Mouse (Mus musculus) limb, embryonic 14.5 days (tissue): ENCODE results near the gene Zfp53. TPM values are rescaled to one million over a fixed set of nuclear protein-coding genes. Genes with fewer than 3 reads are reported as not detected.
A peak's percentile ranks its signal among the peaks of the same experiment; 100 is the strongest.

Experiments used
- ATAC-seq: fragments of 200-750 bp; cut with Nextera tagmentation; 2 replicates; pipeline ENCODE4 v1.8.0; 2017; ENCODE audit warnings: low read depth, moderate number of reproducible peaks, moderate TSS enrichment; ENCODE audit not compliant: low FRiP score
- DNase-seq: peaks from one replicate; pipeline ENCODE4 v3.0.0-alpha.2; 2015; ENCODE audit warnings: low spot score
- H3K27ac ChIP-seq: fragments of 300-500 bp; sonication (generic); replicated peaks from 2 replicates; pipeline ENCODE4 v1.5.1; 2014; ENCODE audit warnings: low read depth, mild to moderate bottlenecking, low read length, moderate library complexity, mixed read lengths
- H3K27me3 ChIP-seq: fragments of 300-500 bp; sonication (generic); 2 replicates; pipeline ENCODE4 v1.6.1; 2014; ENCODE audit warnings: low read length, mixed read lengths; ENCODE audit not compliant: control insufficient read depth, insufficient read depth
- H3K36me3 ChIP-seq: fragments of 300-500 bp; sonication (generic); 2 replicates; pipeline ENCODE4 v1.6.1; 2014; ENCODE audit warnings: mild to moderate bottlenecking, low read length, moderate library complexity, mixed read lengths; ENCODE audit not compliant: control insufficient read depth, insufficient read depth
- H3K4me1 ChIP-seq: fragments of 300-500 bp; sonication (generic); 2 replicates; pipeline ENCODE4 v1.6.1; 2014; ENCODE audit warnings: antibody characterized with exemption, low read length, mixed read lengths; ENCODE audit not compliant: control insufficient read depth, insufficient read depth
- H3K4me2 ChIP-seq: fragments of 300-500 bp; sonication (generic); replicated peaks from 2 replicates; pipeline ENCODE4 v1.6.1; 2014; ENCODE audit warnings: low read depth, mild to moderate bottlenecking, low read length, moderate library complexity; ENCODE audit not compliant: severe bottlenecking
- H3K4me3 ChIP-seq: fragments of 300-500 bp; sonication (generic); replicated peaks from 2 replicates; pipeline ENCODE4 v1.5.1; 2014; ENCODE audit warnings: low read length
- H3K9ac ChIP-seq: fragments of 300-500 bp; sonication (generic); 2 replicates; pipeline ENCODE4 v1.6.1; 2014; ENCODE audit warnings: mild to moderate bottlenecking, low read depth, low read length, moderate library complexity; ENCODE audit not compliant: severe bottlenecking
- H3K9me3 ChIP-seq: fragments of 300-500 bp; sonication (generic); 2 replicates; pipeline ENCODE4 v1.6.1; 2016; ENCODE audit warnings: low read length; ENCODE audit not compliant: control insufficient read depth
- POLR2A ChIP-seq: fragments of 200-500 bp; IDR thresholded peaks from 2 replicates; pipeline ENCODE4 v1.8.0; 2012; ENCODE audit warnings: inconsistent platforms, mild to moderate bottlenecking, moderate library complexity, borderline replicate concordance; ENCODE audit not compliant: insufficient read depth, insufficient read length; ENCODE audit errors: extremely low read depth
- whole genome bisulfite sequencing: fragments of 180-500 bp; shearing (Covaris S2); extraction: QIAGEN DNeasy Blood & Tissue Kit; methylation state at CpG from one replicate; pipeline ENCODE4 v1.1.7; 2014; 5-methylcytosine and 5-hydroxymethylcytosine counted together
- polyA plus RNA-seq, 2 experiments: library from polyadenylated mRNA; depleted of rRNA in 1 of 2; stranded (reverse) in 1 of 2; unstranded in 1 of 2; fragments of >200 nt; fragmentation: Nextera tagmentation in 1 of 2; extraction: Ambion mirVana in 1 of 2; gene quantifications; 2 replicates each; pipeline versions ENCODE4 v1.2.1 to v1.2.3; 2012 to 2014

Zfp53 gene
- polyA plus RNA-seq, 2 experiments: 5.3 to 10.3 TPM

DNA sequence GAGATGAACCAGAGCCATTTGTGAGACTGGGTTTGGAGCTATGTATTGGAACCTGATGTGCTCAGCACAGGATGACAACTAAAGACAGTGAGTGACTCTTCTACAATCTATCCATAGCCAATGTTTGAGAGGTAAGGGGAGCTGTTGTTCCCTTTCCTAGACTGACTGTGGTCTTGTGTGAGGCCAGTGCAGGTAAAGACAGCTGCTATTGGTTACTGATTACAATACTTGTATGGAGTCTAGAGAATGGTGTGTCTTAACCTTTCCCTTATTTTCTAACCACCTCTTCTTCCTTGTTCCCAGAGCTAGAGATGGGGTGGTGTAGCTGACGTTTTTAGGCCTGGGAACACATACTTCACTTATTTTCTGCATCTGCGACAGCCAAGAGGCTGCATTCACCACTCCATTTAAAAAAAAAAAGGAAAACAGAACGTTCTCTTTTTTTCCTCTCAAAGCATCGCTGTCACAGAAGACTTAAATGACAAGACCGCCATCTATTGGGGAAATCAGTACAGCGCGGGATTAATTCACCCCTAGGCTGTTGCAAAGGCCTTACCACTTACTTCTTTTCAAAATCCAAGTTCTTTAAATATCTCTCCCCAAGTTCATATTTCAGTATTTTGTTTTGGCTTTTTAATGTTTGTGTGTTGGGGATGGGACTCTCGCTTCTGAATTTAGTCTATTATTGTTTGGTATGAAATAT is 26.8 kb downstream of the Zfp53 start:
- H3K27me3 ChIP-seq: no peaks in the 10 kb centered on the region

DNA sequence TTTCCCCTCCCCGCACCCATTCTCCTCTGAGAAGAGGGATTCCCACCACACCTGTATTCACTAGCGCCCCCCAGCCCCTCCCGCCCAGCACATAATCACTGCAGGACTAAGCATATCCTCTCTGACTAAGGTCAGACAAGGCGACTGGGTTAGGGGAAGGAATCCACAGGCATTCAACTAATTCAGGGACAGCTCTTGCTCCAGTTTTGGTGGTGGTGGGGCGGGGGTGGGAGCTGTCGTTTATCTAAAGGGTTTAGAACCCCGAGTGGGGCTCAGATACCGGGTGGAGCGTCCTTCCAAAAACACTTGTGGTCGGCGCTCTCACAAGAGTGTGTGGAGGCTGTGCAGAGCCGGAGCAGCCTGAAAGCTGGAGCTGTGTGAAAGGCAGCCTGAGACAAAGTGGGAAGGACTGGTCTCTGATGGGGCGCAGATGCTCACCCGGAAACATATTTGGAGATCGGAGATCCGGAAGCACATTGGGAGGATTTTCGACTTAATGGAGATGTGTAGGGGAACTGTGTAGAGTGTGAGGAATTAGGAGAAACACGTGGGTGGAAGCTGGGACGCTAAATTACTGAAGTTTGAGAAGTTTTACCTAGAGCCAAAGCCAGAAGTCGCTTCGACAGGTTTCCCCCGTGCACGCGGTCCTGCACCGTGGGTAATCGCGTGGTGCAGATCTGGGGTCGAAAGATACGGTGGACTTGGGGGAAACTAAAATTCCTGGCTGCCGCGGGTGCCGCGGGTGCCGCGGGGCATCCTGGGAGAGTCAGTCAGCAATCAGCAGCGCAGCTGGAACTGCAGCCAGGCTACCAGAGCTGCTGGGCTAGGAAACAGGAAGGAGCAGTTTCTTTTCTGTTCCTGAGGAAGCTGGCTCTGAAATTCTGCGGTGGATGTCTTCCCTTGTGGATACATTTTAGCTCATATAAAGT is 27.7 kb downstream of the Zfp53 start:
- peak; percentile 89 for ATAC-seq
- peak overlapping the region; percentile 71 for H3K9ac ChIP-seq
- H3K36me3 ChIP-seq: no peaks in the 10 kb centered on the region
- peak overlapping the region; percentile 92 for H3K27ac ChIP-seq
- DNase-seq: peak; percentile 80
- H3K9me3 ChIP-seq: no peaks in the 10 kb centered on the region
- H3K27me3 ChIP-seq: no peaks in the 10 kb centered on the region
- peak overlapping the region; percentile 86 for H3K4me2 ChIP-seq
- WGBS: under 1% methylated on average over 37 of the region's 37 CpGs
- peak overlapping the region; percentile 53 for H3K4me3 ChIP-seq
- 0 out of 2 replicates have a peak, but pooled peaks cover 3% of the 10 kb centered on the region for H3K4me1 ChIP-seq
- peak; percentile 91; the same call in 1 of the 2 replicates for TF ChIP-seq POLR2A

More for the DNA sequence above, 26.8 kb downstream of the Zfp53 start:
- peak overlapping the region; percentile 71 for H3K9ac ChIP-seq
- no peak overlapping the region for H3K27ac ChIP-seq
- peak overlapping the region; percentile 86 for H3K4me2 ChIP-seq
- H3K4me1 ChIP-seq: 0 out of 2 replicates have a peak, but pooled peaks cover 3% of the 10 kb centered on the region
- H3K9me3 ChIP-seq: no peaks in the 10 kb centered on the region
- H3K4me3 ChIP-seq: peak overlapping the region; percentile 53; the same call in 1 of the 2 replicates
- WGBS: 1% methylated on average over 8 of the region's 8 CpGs
- ATAC-seq (peak; percentile 73), DNase-seq (peak; percentile 93)
- H3K36me3 ChIP-seq: no peaks in the 10 kb centered on the region
- no peak for TF ChIP-seq POLR2A

DNA sequence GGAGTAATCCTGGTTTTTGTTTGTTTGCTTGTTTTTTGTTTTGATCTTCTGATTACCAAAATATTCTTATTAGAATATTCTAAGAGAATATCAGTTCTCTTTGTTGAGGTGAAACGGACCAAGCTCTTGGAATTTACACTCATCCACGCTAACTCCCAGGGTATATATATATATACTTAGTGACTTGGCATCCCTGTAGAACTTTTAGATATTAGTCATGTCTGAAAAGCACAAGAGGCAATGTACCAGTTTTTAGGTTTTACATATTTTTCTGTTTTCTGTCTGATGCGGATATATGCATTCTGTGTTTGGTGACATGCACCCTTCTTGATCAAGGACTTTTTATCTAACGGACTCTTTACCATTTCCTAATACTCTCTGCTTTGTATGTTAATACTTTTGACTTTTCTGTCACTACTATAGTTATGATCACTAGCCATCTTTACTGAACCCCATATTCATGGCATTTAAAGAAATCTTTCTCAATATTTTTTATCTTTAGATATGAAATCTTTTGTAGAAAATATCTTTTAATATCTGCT is 28.4 kb downstream of the Zfp53 start:
- peak overlapping the region; percentile 71 for H3K9ac ChIP-seq
- 0 out of 2 replicates have a peak, but pooled peaks cover 3% of the 10 kb centered on the region for H3K4me1 ChIP-seq
- ATAC-seq (no peak), DNase-seq (no peak)
- peak overlapping the region; percentile 53 for H3K4me3 ChIP-seq
- peak overlapping the region; percentile 86 for H3K4me2 ChIP-seq
- 42% methylated on average over 4 of the region's 4 CpGs for WGBS
- peak overlapping the region; percentile 92 for H3K27ac ChIP-seq
- TF ChIP-seq POLR2A: no peak
- no peaks in the 10 kb centered on the region for H3K9me3 ChIP-seq
- no peaks in the 10 kb centered on the region for H3K27me3 ChIP-seq
- no peaks in the 10 kb centered on the region for H3K36me3 ChIP-seq

DNA sequence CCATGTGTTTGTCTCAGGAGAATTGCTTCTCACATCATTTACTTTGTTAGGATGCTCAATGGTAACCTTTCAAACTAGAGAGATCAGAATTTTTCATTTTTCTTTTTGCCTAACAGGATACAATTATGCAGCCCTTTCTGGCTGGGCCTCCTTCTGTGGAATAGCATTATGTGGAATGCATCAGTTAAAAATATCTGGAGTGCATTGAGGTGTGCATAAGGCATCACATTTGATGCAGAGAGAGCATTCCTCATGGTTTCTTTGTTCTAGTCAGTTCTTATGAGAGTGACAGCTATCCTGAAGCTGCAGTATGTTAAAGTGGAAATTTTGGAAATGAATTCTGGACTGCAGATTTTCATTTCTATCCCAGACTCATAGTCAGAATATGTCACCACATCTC is 37.5 kb downstream of the Zfp53 start:
- no peaks in the 10 kb centered on the region for H3K9me3 ChIP-seq
- no peak overlapping the region for H3K4me3 ChIP-seq
- ATAC-seq (no peak), DNase-seq (no peak)
- no peaks in the 10 kb centered on the region; the same call in 1 of the 2 replicates for H3K4me1 ChIP-seq
- no peaks in the 10 kb centered on the region for H3K36me3 ChIP-seq
- no peak for TF ChIP-seq POLR2A
- H3K27me3 ChIP-seq: no peaks in the 10 kb centered on the region
- no peak overlapping the region for H3K4me2 ChIP-seq
- no peak overlapping the region for H3K27ac ChIP-seq
- H3K9ac ChIP-seq: no peak overlapping the region
